22 mouse cellular contexts compared by ENCODE assay signal in the genomic region with DNA sequence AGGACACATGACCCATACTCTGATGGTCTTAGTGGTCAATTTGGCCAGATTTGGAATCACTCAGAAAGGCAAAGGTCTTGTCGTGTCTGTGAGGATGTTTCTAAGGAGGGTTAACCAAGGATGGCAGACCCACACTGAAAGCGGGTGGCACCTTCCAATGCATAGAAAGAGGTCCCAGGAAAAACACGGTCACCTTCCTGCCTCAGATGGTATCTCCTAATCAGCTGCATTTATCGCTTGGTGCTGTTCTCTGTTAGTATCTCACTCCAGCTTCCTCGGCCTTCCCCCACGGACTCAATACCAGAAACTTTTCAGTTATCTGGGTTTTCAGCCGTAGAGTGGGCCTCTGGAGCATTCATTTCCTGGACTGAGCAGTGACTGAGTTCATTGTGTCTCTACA. TPM values are rescaled to one million over a fixed set of nuclear protein-coding genes. Genes with fewer than 3 reads are reported as not detected.
DNase-seq lines count a peak whose midpoint lies in the region; ATAC-seq lines count a peak whose summit lies in the region.
"Had no signal": no experiment of that assay in that cellular context is flagged by ENCODE, and none has a peak within 500 bp of the region (broad histone marks: within the 10 kb centered on the region; RNA-seq: fewer than 3 reads in every experiment).

No protein-coding gene starts in this region.

- peaks cover 98% of the 10 kb centered on the region for H3K4me1 ChIP-seq in heart, embryonic 13.5 days
- peaks cover 63% of the 10 kb centered on the region for H3K4me1 ChIP-seq in liver, embryonic 11.5 days (replicated peaks; ENCODE audit: control insufficient read depth, insufficient read depth, low read length)
- peaks cover 96% of the 10 kb centered on the region for H3K4me1 ChIP-seq in liver, embryonic 15.5 days (replicated peaks)

- H3K27ac ChIP-seq in heart, embryonic 13.5 days (replicated peaks), result peak overlapping the region; percentile 94
- H3K27ac ChIP-seq in liver, embryonic 11.5 days (ENCODE audit: low read depth, low read length), result 0 out of 2 replicates have a peak overlapping the region, but pooled peaks have one; percentile 16
- H3K27ac ChIP-seq in liver, embryonic 15.5 days (replicated peaks), result peak overlapping the region; percentile 43; the same call in 1 of the 2 replicates
- H3K27ac ChIP-seq: embryonic facial prominence, embryonic 13.5 days; forebrain, embryonic 12.5 days; hindbrain, embryonic 15.5 days had no signal

- DNase-seq in heart, adult 11 months, result peak; percentile 61
- DNase-seq in heart, adult 8-10 months (ENCODE audit: low spot score), result no peak
- DNase-seq in heart, adult 18-20 months, result no peak
- DNase-seq in liver, embryonic 11.5 days (ENCODE audit: low spot score), result peak; percentile 29
- DNase-seq in liver, result no peak
- DNase-seq in cerebellum, postnatal 36 days, result no peak
- DNase-seq: adrenal gland, adult 8-10 months; adrenal gland, postnatal 36 days; B cell, adult 2 months; cerebellum, adult 2 months; cerebellum, postnatal 14 days; forebrain, postnatal 0 days; gastrocnemius, postnatal 14 days; kidney, adult 11 months had no signal

- no peak overlapping the region for H3K4me3 ChIP-seq in heart, embryonic 13.5 days
- no peak overlapping the region for H3K4me3 ChIP-seq in liver, embryonic 11.5 days (ENCODE audit: low read depth, low read length)
- H3K4me3 ChIP-seq in liver, embryonic 15.5 days (replicated peaks), result no peak overlapping the region
- H3K4me3 ChIP-seq: embryonic facial prominence, embryonic 13.5 days; forebrain, embryonic 12.5 days; hindbrain, embryonic 15.5 days had no signal

- H3K36me3 ChIP-seq in heart, embryonic 13.5 days, result no peaks in the 10 kb centered on the region
- no peaks in the 10 kb centered on the region for H3K36me3 ChIP-seq in liver, embryonic 11.5 days (ENCODE audit: control insufficient read depth, insufficient read depth, low read length)
- no peaks in the 10 kb centered on the region for H3K36me3 ChIP-seq in liver, embryonic 15.5 days (replicated peaks)
- H3K36me3 ChIP-seq: embryonic facial prominence, embryonic 13.5 days; forebrain, embryonic 12.5 days; G1E; hindbrain, embryonic 15.5 days had no signal

- H3K9me3 ChIP-seq in heart, embryonic 13.5 days, result no peaks in the 10 kb centered on the region
- H3K9me3 ChIP-seq in liver, embryonic 11.5 days (ENCODE audit: control insufficient read depth, low read length), result no peaks in the 10 kb centered on the region
- no peaks in the 10 kb centered on the region for H3K9me3 ChIP-seq in liver, embryonic 15.5 days (replicated peaks)
- H3K9me3 ChIP-seq: embryonic facial prominence, embryonic 13.5 days; forebrain, embryonic 12.5 days; G1E; hindbrain, embryonic 15.5 days had no signal

- H3K9ac ChIP-seq in heart, embryonic 13.5 days, result 0 out of 2 replicates have a peak overlapping the region, but pooled peaks have one; percentile 13
- no peak overlapping the region for H3K9ac ChIP-seq in liver, embryonic 11.5 days (ENCODE audit: low read depth, low read length)
- H3K9ac ChIP-seq in liver, embryonic 15.5 days, result no peak overlapping the region
- H3K9ac ChIP-seq: embryonic facial prominence, embryonic 13.5 days; forebrain, embryonic 12.5 days; forebrain, postnatal 0 days; hindbrain, embryonic 15.5 days had no signal

- ATAC-seq in heart, embryonic 13.5 days (ENCODE audit: extremely low read depth, insufficient number of reproducible peaks, low FRiP score, low TSS enrichment), result no peak
- ATAC-seq in liver, embryonic 11.5 days (replicated peaks; ENCODE audit: low FRiP score), result no peak
- ATAC-seq in liver, embryonic 15.5 days (ENCODE audit: insufficient read depth), result no peak
- ATAC-seq: CD4-positive, CD25-positive, alpha-beta regulatory T cell, adult 4 months; forebrain, postnatal 0 days had no signal

- H3K27me3 ChIP-seq in heart, embryonic 13.5 days (replicated peaks), result no peaks in the 10 kb centered on the region
- H3K27me3 ChIP-seq in liver, embryonic 11.5 days (replicated peaks; ENCODE audit: control insufficient read depth, insufficient read depth, low read length), result no peaks in the 10 kb centered on the region
- H3K27me3 ChIP-seq in liver, embryonic 15.5 days, result peaks cover 13% of the 10 kb centered on the region
- H3K27me3 ChIP-seq: embryonic facial prominence, embryonic 13.5 days; hindbrain, embryonic 15.5 days had no signal

- H3K4me2 ChIP-seq in heart, embryonic 13.5 days, result no peak overlapping the region
- no peak overlapping the region for H3K4me2 ChIP-seq in liver, embryonic 11.5 days
- H3K4me2 ChIP-seq in liver, embryonic 15.5 days, result no peak overlapping the region
- H3K4me2 ChIP-seq: embryonic facial prominence, embryonic 13.5 days; forebrain, embryonic 12.5 days; hindbrain, embryonic 15.5 days had no signal

- WGBS in heart, embryonic 13.5 days, result 58% methylated on average over 7 of the region's 7 CpGs
- 48% methylated on average over 7 of the region's 7 CpGs for WGBS in liver, embryonic 11.5 days
- 41% methylated on average over 7 of the region's 7 CpGs for WGBS in liver, embryonic 15.5 days (ENCODE audit: insufficient replicate concordance)

RNA-seq across cellular contexts. Expression of a gene that starts 31.1 kb away (rescaled TPM):
- total RNA-seq in heart, adult 8-10 months (2022), result under 1 TPM; 0.28 to 0.46 (median 0.37) TPM
- polyA plus RNA-seq in heart, embryonic 13.5 days (2015; fragmentation: Nextera tagmentation; extraction: Ambion mirVana), result 52.9 and 58.7 TPM in 2 replicates
- total RNA-seq in heart, adult 18-20 months (2021), result under 1 TPM; 0.44 to 0.62 TPM
- polyA plus RNA-seq in liver, embryonic 11.5 days (2014; fragmentation: Nextera tagmentation; extraction: Ambion mirVana), result 122 and 151 TPM in 2 replicates
- polyA plus RNA-seq in liver, embryonic 15.5 days (2015; fragmentation: Nextera tagmentation; extraction: Ambion mirVana), result 85.0 and 93.2 TPM in 2 replicates

RNA-seq across cellular contexts. Expression of a gene that starts 58.1 kb away (rescaled TPM):
- total RNA-seq in heart, adult 8-10 months (2022), result 1 to 10 TPM in 2 of 4 experiments, under 1 TPM in 2; 0.66 to 1.2 (median 0.93) TPM
- polyA plus RNA-seq in heart, embryonic 13.5 days (2015; fragmentation: Nextera tagmentation; extraction: Ambion mirVana), result 64.6 and 78.2 TPM in 2 replicates
- total RNA-seq in heart, adult 18-20 months (2021), result 1 to 10 TPM; 1.3 to 1.9 TPM
- polyA plus RNA-seq in liver, embryonic 11.5 days (2014; fragmentation: Nextera tagmentation; extraction: Ambion mirVana), result 15.9 and 17.2 TPM in 2 replicates
- 11.1 and 13.6 TPM in 2 replicates for polyA plus RNA-seq in liver, embryonic 15.5 days (2015; fragmentation: Nextera tagmentation; extraction: Ambion mirVana)
- total RNA-seq: hematopoietic stem cell, adult 5-6 weeks had no signal

Comparison
In these comparisons a context has a peak if more than half of its experiments do, and no peak if none do; other contexts are left out.
1. DNase-seq: peak in heart, adult 11 months (single experiment) and liver, embryonic 11.5 days (single experiment); none in heart, adult 8-10 months (single experiment), heart, adult 18-20 months (0 of 2), liver (single experiment) and cerebellum, postnatal 36 days (0 of 2).
2. H3K27ac ChIP-seq: peak in every context shown above with its lines; median percentile 94 in heart, embryonic 13.5 days; 43 in liver, embryonic 15.5 days; 16 in liver, embryonic 11.5 days.